Mouse (Mus musculus) G1E (cell line): ENCODE results near the gene Nfkbia. TPM values are rescaled to one million over a fixed set of nuclear protein-coding genes. Genes with fewer than 3 reads are reported as not detected.

Experiments used
- ATAC-seq: 2 replicates; pipeline ENCODE4 v1.8.0; 2016; ENCODE audit warnings: mild to moderate bottlenecking; ENCODE audit not compliant: insufficient number of reproducible peaks, poor library complexity, low FRiP score, severe bottlenecking; ENCODE audit errors: extremely low read depth
- DNase-seq: peaks from one replicate; pipeline ENCODE4 v3.0.0; 2012; ENCODE audit warnings: low spot score
- H3K27me3 ChIP-seq: 2 replicates; pipeline ENCODE4 v1.6.1; 2012; ENCODE audit warnings: mild to moderate bottlenecking, low read length, inconsistent platforms; ENCODE audit not compliant: insufficient read depth
- H3K36me3 ChIP-seq: replicated peaks from 2 replicates; pipeline ENCODE3; 2012; ENCODE audit warnings: mild to moderate bottlenecking, inconsistent platforms
- H3K4me1 ChIP-seq: 2 replicates; pipeline ENCODE4 v1.6.1; 2012; ENCODE audit warnings: low read depth, low read length, inconsistent platforms, mixed read lengths; ENCODE audit not compliant: insufficient read depth
- H3K4me3 ChIP-seq: 2 replicates; pipeline ENCODE4 v1.5.1; 2012; ENCODE audit warnings: low read depth, mild to moderate bottlenecking, inconsistent platforms, low read length, moderate library complexity, mixed read lengths
- H3K9me3 ChIP-seq: replicated peaks from 2 replicates; pipeline ENCODE4 v1.6.1; 2012; ENCODE audit warnings: inconsistent platforms
- CTCF ChIP-seq: IDR thresholded peaks from 2 replicates; pipeline ENCODE4 v1.5.1; 2012; ENCODE audit warnings: low read depth, low read length, inconsistent platforms, mixed read lengths
- GATA1 ChIP-seq: IDR thresholded peaks from 2 replicates; pipeline ENCODE4 v1.6.1; 2012; ENCODE audit warnings: borderline replicate concordance, low read length, inconsistent platforms, mixed read lengths
- GATA2 ChIP-seq: IDR thresholded peaks from 2 replicates; pipeline ENCODE4 v1.6.1; 2012; ENCODE audit warnings: low read depth, low read length, inconsistent platforms, borderline replicate concordance
- POLR2AphosphoS5 ChIP-seq: IDR thresholded peaks from 2 replicates; pipeline ENCODE4 v1.6.1; 2012; ENCODE audit warnings: low read depth, low read length, inconsistent platforms; ENCODE audit not compliant: insufficient replicate concordance
- TAL1 ChIP-seq: conservative IDR thresholded peaks from 2 replicates; pipeline ENCODE4 v1.6.1; 2012; ENCODE audit warnings: low read depth, low read length, inconsistent platforms, mixed read lengths
- polyA plus RNA-seq: library from polyadenylated mRNA; stranded (reverse); fragments of >175 nt; gene quantifications from 2 replicates; pipeline ENCODE4 v1.2.3, GENCODE M21; 2012
- total RNA-seq, 2 experiments: library from RNA; stranded (forward) in 1 of 2; stranded (reverse) in 1 of 2; fragments of 200-1000 nt in 1 of 2; fragments of >200 nt in 1 of 2; fragmentation: Nextera tagmentation in 1 of 2; gene quantifications; 2 replicates each; pipeline ENCODE4 v1.2.3; 2014 to 2017

Nfkbia gene
- total and polyA plus RNA-seq, 3 experiments: 11.0 to 28.8 (median 14.1) TPM

DNA sequence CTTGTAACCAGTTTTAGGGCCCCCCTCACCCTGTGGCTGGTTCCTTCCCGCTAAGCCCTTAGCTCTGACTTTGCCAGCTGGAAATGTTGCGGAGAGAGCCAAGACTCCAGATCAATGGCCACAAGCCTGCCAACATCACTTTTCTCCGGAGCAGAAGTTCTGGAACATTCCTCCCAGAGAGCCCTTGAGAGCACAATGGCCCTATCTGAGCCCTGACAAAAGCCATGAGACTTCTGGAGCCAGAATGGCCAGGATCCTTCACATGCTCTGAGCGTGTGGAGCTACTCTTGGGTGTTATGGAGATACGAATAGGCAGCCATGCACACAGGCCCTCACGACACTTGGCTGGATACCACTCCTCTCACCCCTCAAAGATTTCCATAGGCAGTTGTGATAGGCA is 7.6 kb downstream of the Nfkbia start:
- H3K4me1 ChIP-seq: peaks cover 3% of the 10 kb centered on the region; the same call in 1 of the 2 replicates
- ATAC-seq (no peak), DNase-seq (no peak)
- peaks cover 33% of the 10 kb centered on the region for H3K36me3 ChIP-seq
- H3K27me3 ChIP-seq: peaks cover 32% of the 10 kb centered on the region
- H3K4me3 ChIP-seq: no peak overlapping the region
- H3K9me3 ChIP-seq: no peaks in the 10 kb centered on the region
- no peak for TF ChIP-seq POLR2AphosphoS5
- no peak for TF ChIP-seq TAL1
- no peak for TF ChIP-seq GATA1
- TF ChIP-seq GATA2: no peak
- TF ChIP-seq CTCF: no peak

DNA sequence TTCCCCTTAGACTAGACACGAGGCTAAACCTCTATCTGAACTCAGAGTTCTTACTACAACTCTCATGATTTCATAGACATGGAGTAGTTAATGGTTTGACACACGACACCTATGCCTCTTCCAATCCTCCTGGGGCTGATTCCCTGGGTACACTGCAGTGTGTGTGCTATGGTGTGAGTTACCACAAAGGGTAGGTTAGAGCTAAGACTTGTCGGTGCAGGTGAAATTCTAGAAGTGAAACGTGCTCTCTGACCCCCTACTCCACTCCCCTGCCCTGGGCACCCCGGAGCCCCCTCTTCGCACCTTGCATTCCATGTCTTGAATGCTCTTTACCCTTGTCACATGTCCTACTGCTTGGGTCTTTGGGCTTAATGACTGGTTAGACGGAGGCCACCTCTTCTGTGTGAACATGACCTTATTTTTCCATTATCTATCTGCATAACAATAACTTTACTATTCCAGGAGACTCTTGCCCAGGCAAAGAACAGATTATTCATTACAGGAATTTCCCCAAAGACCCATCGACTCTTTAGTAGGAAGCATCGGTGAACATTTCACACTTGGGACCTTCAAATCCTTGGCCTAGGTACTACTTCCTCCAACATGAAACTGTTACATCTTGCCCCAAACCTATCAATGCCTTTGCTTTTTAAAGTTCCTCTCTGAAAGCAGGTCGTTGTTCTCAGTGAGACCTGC is 8.2 kb downstream of the Nfkbia start:
- DNase-seq: no peak
- Histone ChIP-seq H3K4me1 (peaks cover 3% of the 10 kb centered on the region; the same call in 1 of the 2 replicates), H3K9me3 (no peaks in the 10 kb centered on the region), H3K36me3 (peaks cover 27% of the 10 kb centered on the region), H3K4me3 (no peak overlapping the region), H3K27me3 (peaks cover 35% of the 10 kb centered on the region)
- no peak for ATAC-seq
- TF ChIP-seq GATA1 (no peak), CTCF (no peak), POLR2AphosphoS5 (no peak), TAL1 (no peak), GATA2 (no peak)

DNA sequence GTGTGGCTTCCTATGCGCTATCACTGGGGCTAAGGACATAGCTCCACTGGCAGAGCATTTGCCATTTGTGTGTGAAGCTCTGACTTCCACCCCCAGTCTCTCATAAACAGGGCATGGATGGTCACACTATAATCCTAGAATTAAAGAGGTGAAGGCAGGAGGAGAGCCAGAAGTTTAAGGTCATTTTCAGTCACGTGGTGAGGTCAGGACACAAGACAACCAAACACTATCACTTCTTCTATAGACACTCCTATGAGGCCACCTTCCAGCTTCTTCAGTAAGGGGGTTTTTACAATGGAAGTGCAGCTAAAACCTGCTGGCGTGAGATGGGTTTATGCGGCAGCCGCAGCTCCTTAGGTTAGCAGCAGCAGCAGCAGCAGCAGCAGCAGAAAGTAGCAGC is 8.9 kb downstream of the Nfkbia start:
- Histone ChIP-seq H3K4me1 (no peaks in the 10 kb centered on the region; the same call in 1 of the 2 replicates), H3K27me3 (peaks cover 38% of the 10 kb centered on the region)

DNA sequence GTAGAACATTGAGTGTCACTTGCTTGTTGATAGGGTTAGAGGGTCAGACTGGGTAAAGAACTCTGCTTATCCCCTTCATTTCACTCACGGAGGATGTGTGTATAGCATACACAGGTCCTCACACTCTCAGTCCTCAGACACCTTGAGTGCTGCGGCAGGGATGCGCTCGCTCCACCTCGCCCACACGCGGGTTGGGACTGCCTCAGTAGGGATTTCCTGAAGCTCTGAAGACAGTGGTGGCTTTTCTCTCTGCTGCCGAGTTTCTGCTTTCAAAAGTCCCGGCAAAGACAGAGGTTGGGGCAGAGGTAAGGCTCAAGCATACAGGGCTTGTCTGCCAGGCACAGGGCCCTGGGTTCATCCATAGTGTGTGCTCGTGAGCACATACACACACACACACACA is 9.7 kb downstream of the Nfkbia start:
- H3K27me3 ChIP-seq: peaks cover 38% of the 10 kb centered on the region
- H3K36me3 ChIP-seq: peaks cover 12% of the 10 kb centered on the region
- H3K9me3 ChIP-seq: no peaks in the 10 kb centered on the region
- TF ChIP-seq GATA2 (no peak), TAL1 (no peak), GATA1 (no peak), POLR2AphosphoS5 (no peak), CTCF (no peak)
- DNase-seq: no peak
- no peak for ATAC-seq
- no peak overlapping the region for H3K4me3 ChIP-seq
- no peaks in the 10 kb centered on the region; the same call in 1 of the 2 replicates for H3K4me1 ChIP-seq

More for the DNA sequence above, 8.9 kb downstream of the Nfkbia start:
- DNase-seq (no peak), ATAC-seq (no peak)
- no peak overlapping the region for H3K4me3 ChIP-seq
- no peaks in the 10 kb centered on the region for H3K9me3 ChIP-seq
- TF ChIP-seq GATA1 (no peak), TAL1 (no peak)
- peaks cover 21% of the 10 kb centered on the region for H3K36me3 ChIP-seq

DNA sequence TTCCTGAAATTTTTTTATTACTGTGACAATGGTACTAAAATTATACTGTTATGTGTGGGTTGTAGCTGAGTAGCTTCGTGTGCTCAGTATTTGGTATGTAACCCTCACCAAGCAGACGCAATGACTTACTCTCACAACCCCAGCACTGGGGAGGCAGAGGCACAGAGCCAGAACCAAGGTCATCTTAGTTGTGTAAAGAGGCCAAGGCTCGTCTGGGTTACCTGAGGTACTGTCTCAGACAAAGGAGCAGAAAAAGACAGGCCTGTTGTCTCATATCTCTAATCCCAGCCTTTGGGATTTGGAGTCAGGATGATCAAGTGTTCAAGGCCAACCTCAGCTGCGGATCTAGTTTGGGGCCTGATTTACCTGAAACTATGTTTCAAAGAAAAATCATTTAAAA is 10.7 kb downstream of the Nfkbia start:
- no peak overlapping the region for H3K4me3 ChIP-seq
- ATAC-seq: no peak
- no peaks in the 10 kb centered on the region for H3K9me3 ChIP-seq
- peaks cover 44% of the 10 kb centered on the region for H3K27me3 ChIP-seq
- no peak for DNase-seq
- H3K4me1 ChIP-seq: no peaks in the 10 kb centered on the region; the same call in 1 of the 2 replicates
- TF ChIP-seq TAL1: no peak
- no peak for TF ChIP-seq POLR2AphosphoS5
- TF ChIP-seq GATA1: no peak
- no peak for TF ChIP-seq CTCF
- TF ChIP-seq GATA2: no peak
- peaks cover 4% of the 10 kb centered on the region for H3K36me3 ChIP-seq

DNA sequence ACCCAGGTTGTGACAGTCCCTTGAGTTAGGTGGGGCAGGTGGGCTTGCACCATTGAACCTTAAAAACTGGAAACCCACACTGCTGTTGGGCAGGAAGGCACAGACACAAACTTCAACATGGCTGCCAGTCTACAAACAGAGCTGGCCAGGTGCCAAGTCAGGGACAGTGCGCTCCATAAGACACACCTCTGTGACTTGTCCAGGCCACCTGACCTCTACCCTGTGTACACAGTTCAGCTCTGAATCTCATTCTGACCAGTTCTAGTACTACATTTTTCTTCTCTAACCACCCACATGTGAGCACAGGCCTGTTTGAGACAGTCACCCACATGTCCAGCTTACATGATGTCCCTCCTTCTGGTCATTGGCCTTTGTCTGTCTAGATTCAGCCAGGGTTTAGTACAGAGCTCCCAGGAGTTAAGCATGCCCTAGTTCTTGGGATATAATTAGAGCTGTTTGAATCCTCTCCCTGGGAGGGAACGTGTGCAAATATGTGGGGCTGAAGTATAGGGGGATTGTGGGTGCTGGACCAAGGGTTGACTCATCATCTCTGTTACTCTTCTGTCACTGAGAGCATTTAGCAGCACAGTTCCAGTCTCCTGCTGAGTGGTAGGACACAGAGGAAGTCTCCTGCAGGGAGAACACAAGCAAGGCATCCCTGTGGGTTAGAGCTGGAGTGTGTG is 11.8 kb downstream of the Nfkbia start:
- no peak overlapping the region for H3K4me3 ChIP-seq
- DNase-seq (no peak), ATAC-seq (no peak)
- H3K9me3 ChIP-seq: no peaks in the 10 kb centered on the region
- H3K36me3 ChIP-seq: no peaks in the 10 kb centered on the region
- no peak for TF ChIP-seq CTCF
- TF ChIP-seq GATA1: no peak
- no peak for TF ChIP-seq GATA2
- no peak for TF ChIP-seq POLR2AphosphoS5
- no peak for TF ChIP-seq TAL1
- H3K27me3 ChIP-seq: peaks cover 52% of the 10 kb centered on the region
- no peaks in the 10 kb centered on the region; the same call in 1 of the 2 replicates for H3K4me1 ChIP-seq
